Mouse (Mus musculus): ENCODE data around the gene Rnf169.
"Not testable (repeated sequence)": the region's sequence is repeated elsewhere in the genome, so short reads cannot be mapped to it uniquely, and the experiment has no call there.

DNA sequence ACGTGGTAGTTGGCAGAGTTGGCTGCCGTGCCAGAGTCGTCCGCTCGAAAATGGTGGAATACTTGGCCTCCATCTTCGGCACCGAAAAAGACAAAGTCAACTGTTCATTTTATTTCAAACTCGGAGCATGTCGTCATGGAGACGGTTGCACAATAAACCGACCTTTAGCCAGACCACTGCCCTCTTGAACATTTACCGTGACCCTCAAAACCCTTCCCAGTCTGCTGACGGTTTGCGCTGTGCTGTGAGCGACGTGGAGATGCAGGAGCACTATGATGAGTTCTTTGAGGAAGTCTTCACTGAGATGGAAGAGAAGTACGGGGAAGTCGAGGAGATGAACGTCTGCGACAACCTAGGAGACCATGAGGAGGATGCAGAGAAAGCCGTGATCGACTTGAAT, 35.2 kb downstream of the Rnf169 start:
- TF ChIP-seq CTCF, EP300 (IDR thresholded peaks at IDR 0.05; ENCODE audit: low read depth): not testable (repeated sequence)

All from liver, postnatal 0 days (tissue).